Comparison of ENCODE assay signal across 9 mouse cellular contexts in genomic region chr13:93062860-93063636, GRCm38 (mm10).
DNase-seq lines count a peak whose midpoint lies in the region; ATAC-seq and TF ChIP-seq lines count a peak whose summit lies in the region.
"Had no signal": no experiment of that assay in that cellular context is flagged by ENCODE, and none has a peak within 500 bp of the region (broad histone marks: within the 10 kb centered on the region; RNA-seq: fewer than 3 reads in every experiment).

No protein-coding gene starts in this region.

- no peak for TF ChIP-seq CTCF in liver, postnatal 0 days (IDR thresholded peaks at IDR 0.05; ENCODE audit: low read depth)

- WGBS in liver, postnatal 0 days (ENCODE audit: insufficient replicate concordance) = 79% methylated on average over 13 of the region's 13 CpGs
- WGBS in liver, embryonic 11.5 days = 85% methylated on average over 13 of the region's 13 CpGs
- 38% methylated on average over 13 of the region's 13 CpGs for WGBS in neural tube, embryonic 14.5 days

- ATAC-seq in liver, postnatal 0 days = no peak
- no peak for ATAC-seq in liver, embryonic 11.5 days (replicated peaks; ENCODE audit: low FRiP score)
- ATAC-seq in neural tube, embryonic 14.5 days (ENCODE audit: low read depth) = peak; percentile 89

- DNase-seq in liver, postnatal 0 days = peak; percentile 55
- DNase-seq in liver, embryonic 11.5 days (ENCODE audit: low spot score) = no peak
- DNase-seq in cerebellum, adult 11 months = peak; percentile 27
- DNase-seq in gastrocnemius, postnatal 36 days = peak; percentile 63 to 73
- DNase-seq in kidney, postnatal 4 days = peak; percentile 76 to 78
- no peak for DNase-seq in thymus, adult 18-20 months
- no peak for DNase-seq in frontal cortex, postnatal 25 days (ENCODE audit: low spot score in 2 of 2)

- no peak overlapping the region for H3K4me2 ChIP-seq in liver, postnatal 0 days (ENCODE audit: low read depth, low read length)
- H3K4me2 ChIP-seq in liver, embryonic 11.5 days = no peak overlapping the region
- H3K4me2 ChIP-seq in neural tube, embryonic 14.5 days (ENCODE audit: low read depth, low read length) = no peak overlapping the region

- no peak overlapping the region for H3K27ac ChIP-seq in liver, postnatal 0 days (ENCODE audit: low read depth)
- H3K27ac ChIP-seq in liver, embryonic 11.5 days (ENCODE audit: low read depth, low read length) = no peak overlapping the region
- no peak overlapping the region for H3K27ac ChIP-seq in neural tube, embryonic 14.5 days (ENCODE audit: low read depth, low read length)

- no peak overlapping the region for H3K4me3 ChIP-seq in liver, postnatal 0 days (ENCODE audit: low read depth, low read length)
- no peak overlapping the region for H3K4me3 ChIP-seq in liver, embryonic 11.5 days (ENCODE audit: low read depth, low read length)
- no peak overlapping the region for H3K4me3 ChIP-seq in neural tube, embryonic 14.5 days (ENCODE audit: low read depth, low read length)
- H3K4me3 ChIP-seq: megakaryocyte, embryonic 14.5 days had no signal

- H3K9ac ChIP-seq in liver, postnatal 0 days (replicated peaks) = no peak overlapping the region
- H3K9ac ChIP-seq in liver, embryonic 11.5 days (ENCODE audit: low read depth, low read length) = no peak overlapping the region
- H3K9ac ChIP-seq in neural tube, embryonic 14.5 days (replicated peaks; ENCODE audit: low read depth, low read length) = no peak overlapping the region

- intact Hi-C loops in gastrocnemius, postnatal 36 days (cut with DNase I) = loop anchor here (5.0 kb wide), 1 partner anchor 311 kb away; no protein-coding TSS in a partner anchor

- no peak for TF ChIP-seq EP300 in liver, postnatal 0 days (IDR thresholded peaks at IDR 0.05; ENCODE audit: low read depth)

- no peaks in the 10 kb centered on the region for H3K9me3 ChIP-seq in liver, postnatal 0 days (ENCODE audit: low read length)
- no peaks in the 10 kb centered on the region for H3K9me3 ChIP-seq in liver, embryonic 11.5 days (ENCODE audit: control insufficient read depth, low read length)
- no peaks in the 10 kb centered on the region for H3K9me3 ChIP-seq in neural tube, embryonic 14.5 days (ENCODE audit: control insufficient read depth, low read length)
- H3K9me3 ChIP-seq: megakaryocyte, embryonic 14.5 days had no signal

- no peaks in the 10 kb centered on the region for H3K27me3 ChIP-seq in liver, postnatal 0 days (ENCODE audit: insufficient read depth, low read length)
- no peaks in the 10 kb centered on the region for H3K27me3 ChIP-seq in liver, embryonic 11.5 days (replicated peaks; ENCODE audit: control insufficient read depth, insufficient read depth, low read length)
- H3K27me3 ChIP-seq in neural tube, embryonic 14.5 days (ENCODE audit: control insufficient read depth, insufficient read depth, low read length) = no peaks in the 10 kb centered on the region

- no peaks in the 10 kb centered on the region for H3K36me3 ChIP-seq in liver, postnatal 0 days (replicated peaks; ENCODE audit: insufficient read depth, low read length)
- H3K36me3 ChIP-seq in liver, embryonic 11.5 days (ENCODE audit: control insufficient read depth, insufficient read depth, low read length) = no peaks in the 10 kb centered on the region
- no peaks in the 10 kb centered on the region for H3K36me3 ChIP-seq in neural tube, embryonic 14.5 days (ENCODE audit: control insufficient read depth, insufficient read depth, low read length)

- no peaks in the 10 kb centered on the region for H3K4me1 ChIP-seq in liver, postnatal 0 days (ENCODE audit: insufficient read depth)
- H3K4me1 ChIP-seq in liver, embryonic 11.5 days (replicated peaks; ENCODE audit: control insufficient read depth, insufficient read depth, low read length) = no peaks in the 10 kb centered on the region
- H3K4me1 ChIP-seq in neural tube, embryonic 14.5 days (ENCODE audit: control insufficient read depth, insufficient read depth, low read length) = peaks cover 2% of the 10 kb centered on the region; the same call in 1 of the 2 replicates
- H3K4me1 ChIP-seq: megakaryocyte, embryonic 14.5 days had no signal

Comparison
In these comparisons a context has a peak if more than half of its experiments do, and no peak if none do; other contexts are left out.
1. DNase-seq: peak in liver, postnatal 0 days (single experiment), cerebellum, adult 11 months (single experiment), gastrocnemius, postnatal 36 days (2 of 2) and kidney, postnatal 4 days (2 of 2); none in liver, embryonic 11.5 days (single experiment), thymus, adult 18-20 months (0 of 2) and frontal cortex, postnatal 25 days (0 of 2).